Mouse (Mus musculus): ENCODE results near the gene Mrm1. TPM values are rescaled to one million over a fixed set of nuclear protein-coding genes. Genes with fewer than 3 reads are reported as not detected.
A peak's percentile ranks its signal among the peaks of the same experiment; 100 is the strongest.

Mrm1 gene
- total and polyA plus RNA-seq, 2 experiments from 2014 or later: 13.1 to 15.5 TPM

GRCm38 (mm10) chr11:84827901-84828503, 8.7 kb upstream of the Mrm1 start:
- DNase-seq (ENCODE audit: low spot score): no peak
- Histone ChIP-seq H3K4me3 (ENCODE audit: low read depth, low read length) (peak overlapping the region; percentile 69), H3K36me3 (ENCODE audit: insufficient read depth, low read length) (peaks cover 14% of the 10 kb centered on the region; the same call in 1 of the 2 replicates), H3K27me3 (ENCODE audit: insufficient read depth, low read length) (no peaks in the 10 kb centered on the region), H3K27ac (ENCODE audit: low read depth, low read length) (no peak overlapping the region), H3K4me1 (ENCODE audit: insufficient read depth, low read length) (no peaks in the 10 kb centered on the region), H3K9ac (replicated peaks; ENCODE audit: low read length, poor library complexity, severe bottlenecking) (no peak overlapping the region), H3K4me2 (ENCODE audit: low read depth, low read length, poor library complexity, severe bottlenecking) (peak overlapping the region; percentile 90), H3K9me3 (ENCODE audit: low read length) (no peaks in the 10 kb centered on the region)
- no peak for TF ChIP-seq CTCF (IDR thresholded peaks at IDR 0.05)
- WGBS: 58% methylated on average over 3 of the region's 3 CpGs
- ATAC-seq (ENCODE audit: low FRiP score): no peak

- no peak overlapping the region for H3K4me2 ChIP-seq (ENCODE audit: low read depth, low read length, poor library complexity, severe bottlenecking)
- DNase-seq (ENCODE audit: low spot score) (no peak), ATAC-seq (ENCODE audit: low FRiP score) (no peak)
- H3K4me1 ChIP-seq (ENCODE audit: insufficient read depth, low read length): no peaks in the 10 kb centered on the region
- H3K9ac ChIP-seq (replicated peaks; ENCODE audit: low read length, poor library complexity, severe bottlenecking): no peak overlapping the region
- H3K9me3 ChIP-seq (ENCODE audit: low read length): no peaks in the 10 kb centered on the region
- H3K27me3 ChIP-seq (ENCODE audit: insufficient read depth, low read length): no peaks in the 10 kb centered on the region
- H3K36me3 ChIP-seq (ENCODE audit: insufficient read depth, low read length): peaks cover 9% of the 10 kb centered on the region; the same call in 1 of the 2 replicates
- no peak overlapping the region for H3K4me3 ChIP-seq (ENCODE audit: low read depth, low read length)
- no peak overlapping the region for H3K27ac ChIP-seq (ENCODE audit: low read depth, low read length)
- no peak for TF ChIP-seq CTCF (IDR thresholded peaks at IDR 0.05)
Observed at GRCm38 (mm10) chr11:84827492-84827891, 8.2 kb upstream of the Mrm1 start.

GRCm38 (mm10) chr11:84826185-84826584, 6.9 kb upstream of the Mrm1 start:
- Histone ChIP-seq H3K4me3 (ENCODE audit: low read depth, low read length) (no peak overlapping the region), H3K4me1 (ENCODE audit: insufficient read depth, low read length) (no peaks in the 10 kb centered on the region), H3K9ac (replicated peaks; ENCODE audit: low read length, poor library complexity, severe bottlenecking) (no peak overlapping the region), H3K36me3 (ENCODE audit: insufficient read depth, low read length) (0 out of 2 replicates have a peak, but pooled peaks cover under 1% of the 10 kb centered on the region), H3K4me2 (ENCODE audit: low read depth, low read length, poor library complexity, severe bottlenecking) (no peak overlapping the region), H3K9me3 (ENCODE audit: low read length) (no peaks in the 10 kb centered on the region), H3K27me3 (ENCODE audit: insufficient read depth, low read length) (no peaks in the 10 kb centered on the region), H3K27ac (ENCODE audit: low read depth, low read length) (no peak overlapping the region)
- 71% methylated on average over 3 of the region's 3 CpGs for WGBS
- no peak for TF ChIP-seq CTCF (IDR thresholded peaks at IDR 0.05)
- no peak for ATAC-seq (ENCODE audit: low FRiP score)
- DNase-seq (ENCODE audit: low spot score): peak; percentile 55

GRCm38 (mm10) chr11:84825261-84825807, 6.0 kb upstream of the Mrm1 start:
- Histone ChIP-seq H3K4me3 (ENCODE audit: low read depth, low read length) (no peak overlapping the region), H3K4me1 (ENCODE audit: insufficient read depth, low read length) (no peaks in the 10 kb centered on the region), H3K36me3 (ENCODE audit: insufficient read depth, low read length) (no peaks in the 10 kb centered on the region), H3K9me3 (ENCODE audit: low read length) (no peaks in the 10 kb centered on the region), H3K27ac (ENCODE audit: low read depth, low read length) (no peak overlapping the region), H3K4me2 (ENCODE audit: low read depth, low read length, poor library complexity, severe bottlenecking) (no peak overlapping the region), H3K27me3 (ENCODE audit: insufficient read depth, low read length) (no peaks in the 10 kb centered on the region), H3K9ac (replicated peaks; ENCODE audit: low read length, poor library complexity, severe bottlenecking) (no peak overlapping the region)
- 91% methylated on average over 10 of the region's 10 CpGs for WGBS
- TF ChIP-seq CTCF (IDR thresholded peaks at IDR 0.05): no peak
- no peak for DNase-seq (ENCODE audit: low spot score)
- no peak for ATAC-seq (ENCODE audit: low FRiP score)

GRCm38 (mm10) chr11:84823484-84823897, 4.2 kb upstream of the Mrm1 start:
- Histone ChIP-seq H3K4me1 (ENCODE audit: insufficient read depth, low read length) (no peaks in the 10 kb centered on the region), H3K27ac (ENCODE audit: low read depth, low read length) (no peak overlapping the region), H3K36me3 (ENCODE audit: insufficient read depth, low read length) (no peaks in the 10 kb centered on the region), H3K27me3 (ENCODE audit: insufficient read depth, low read length) (no peaks in the 10 kb centered on the region), H3K9me3 (ENCODE audit: low read length) (no peaks in the 10 kb centered on the region), H3K9ac (replicated peaks; ENCODE audit: low read length, poor library complexity, severe bottlenecking) (no peak overlapping the region), H3K4me2 (ENCODE audit: low read depth, low read length, poor library complexity, severe bottlenecking) (no peak overlapping the region), H3K4me3 (ENCODE audit: low read depth, low read length) (no peak overlapping the region)
- ATAC-seq (ENCODE audit: low FRiP score) (no peak), DNase-seq (ENCODE audit: low spot score) (no peak)
- 72% methylated on average over 10 of the region's 10 CpGs for WGBS
- no peak for TF ChIP-seq CTCF (IDR thresholded peaks at IDR 0.05)

- DNase-seq (ENCODE audit: low spot score) (no peak), ATAC-seq (ENCODE audit: low FRiP score) (no peak)
- Histone ChIP-seq H3K27ac (ENCODE audit: low read depth, low read length) (no peak overlapping the region), H3K4me3 (ENCODE audit: low read depth, low read length) (no peak overlapping the region), H3K36me3 (ENCODE audit: insufficient read depth, low read length) (no peaks in the 10 kb centered on the region), H3K4me1 (ENCODE audit: insufficient read depth, low read length) (no peaks in the 10 kb centered on the region), H3K9me3 (ENCODE audit: low read length) (no peaks in the 10 kb centered on the region), H3K9ac (replicated peaks; ENCODE audit: low read length, poor library complexity, severe bottlenecking) (no peak overlapping the region), H3K4me2 (ENCODE audit: low read depth, low read length, poor library complexity, severe bottlenecking) (no peak overlapping the region), H3K27me3 (ENCODE audit: insufficient read depth, low read length) (no peaks in the 10 kb centered on the region)
- WGBS: 75% methylated on average over 5 of the region's 5 CpGs
- TF ChIP-seq CTCF (IDR thresholded peaks at IDR 0.05): no peak
Observed at GRCm38 (mm10) chr11:84822487-84822886, 3.2 kb upstream of the Mrm1 start.
